Mouse (Mus musculus) MEL (cell line): ENCODE measurements around the gene Dgka. TPM values are rescaled to one million over a fixed set of nuclear protein-coding genes. Genes with fewer than 3 reads are reported as not detected.

Source experiments
- DNase-seq: peaks from one replicate; pipeline ENCODE4 v3.0.0; 2011; ENCODE audit warnings: low read depth, low spot score
- H3K27ac ChIP-seq: 2 replicates; pipeline ENCODE4 v1.5.1; 2012; ENCODE audit warnings: low read depth, mild to moderate bottlenecking, control low read depth, low read length, moderate library complexity; ENCODE audit not compliant: control insufficient read depth
- H3K27me3 ChIP-seq, 2 experiments: fragments of 150-350 bp in 1 of 2; sonication (generic) in 1 of 2; 2 replicates each; pipeline ENCODE4 v1.6.1; 2012; ENCODE audit warnings: low read length in 2 of 2, mild to moderate bottlenecking in 2 of 2, improper control_type of control experiment in 1 of 2, moderate library complexity in 1 of 2; ENCODE audit not compliant: insufficient read depth in 2 of 2, control insufficient read depth in 1 of 2
- H3K36me3 ChIP-seq, 2 experiments: 2 replicates each; pipeline ENCODE4 v1.6.1; 2012 to 2014; ENCODE audit warnings: low read length in 2 of 2, improper control_type of control experiment in 1 of 2, inconsistent platforms in 1 of 2, mild to moderate bottlenecking in 1 of 2; ENCODE audit not compliant: insufficient read depth in 2 of 2, control insufficient read depth in 1 of 2
- H3K4me1 ChIP-seq, 2 experiments: fragments of 150-350 bp in 1 of 2; sonication (generic) in 1 of 2; 2 replicates each; pipeline ENCODE4 v1.6.1; 2012; ENCODE audit warnings: low read length in 2 of 2, improper control_type of control experiment in 1 of 2, mild to moderate bottlenecking in 1 of 2; ENCODE audit not compliant: insufficient read depth in 2 of 2, control insufficient read depth in 1 of 2
- H3K4me3 ChIP-seq, 2 experiments: fragments of 150-350 bp in 1 of 2; sonication (generic) in 1 of 2; 2 replicates each; pipeline ENCODE4 v1.5.1; 2012; ENCODE audit warnings: low read depth in 2 of 2, low read length in 2 of 2, mild to moderate bottlenecking in 2 of 2, moderate library complexity in 2 of 2, control low read depth in 1 of 2, improper control_type of control experiment in 1 of 2; ENCODE audit not compliant: control insufficient read depth in 1 of 2, insufficient read depth in 1 of 2
- H3K79me2 ChIP-seq: 2 replicates; pipeline ENCODE4 v1.6.1; 2012; ENCODE audit warnings: mild to moderate bottlenecking, low read length, moderate library complexity; ENCODE audit not compliant: control insufficient read depth, poor library complexity, insufficient read depth
- H3K9ac ChIP-seq: 2 replicates; pipeline ENCODE4 v1.6.1; 2012; ENCODE audit warnings: low read depth, mild to moderate bottlenecking, control low read depth, low read length, moderate library complexity; ENCODE audit not compliant: control insufficient read depth, poor library complexity, severe bottlenecking
- H3K9me3 ChIP-seq: fragments of 150-350 bp; sonication (generic); replicated peaks from 2 replicates; pipeline ENCODE4 v1.6.1; 2012; ENCODE audit warnings: mild to moderate bottlenecking, low read length, improper control_type of control experiment, moderate library complexity; ENCODE audit not compliant: insufficient read depth
- BHLHE40 ChIP-seq: IDR thresholded peaks from 2 replicates; pipeline ENCODE4 v1.6.1; 2012; ENCODE audit warnings: low read depth, mild to moderate bottlenecking, inconsistent platforms, low read length, improper control_type of control experiment, borderline replicate concordance
- CHD1 ChIP-seq: IDR thresholded peaks from 2 replicates; pipeline ENCODE4 v1.6.1; 2012; ENCODE audit warnings: low read depth, mild to moderate bottlenecking, inconsistent platforms, low read length, improper control_type of control experiment
- CHD2 ChIP-seq: IDR thresholded peaks from 2 replicates; pipeline ENCODE4 v1.6.1; 2011; ENCODE audit warnings: low read length, improper control_type of control experiment
- CTCF ChIP-seq, 3 experiments: IDR thresholded peaks in 2 of 3; conservative IDR thresholded peaks in 1 of 3; 2 replicates each; pipeline ENCODE4 v1.5.1; 2011 to 2012; ENCODE audit warnings: low read length in 3 of 3, low read depth in 2 of 3, mild to moderate bottlenecking in 2 of 3, improper control_type of control experiment in 1 of 3, inconsistent platforms in 1 of 3, mixed read lengths in 1 of 3, moderate library complexity in 1 of 3; ENCODE audit not compliant: control insufficient read depth in 1 of 3, insufficient read depth in 1 of 3, poor library complexity in 1 of 3, severe bottlenecking in 1 of 3
- E2F4 ChIP-seq: IDR thresholded peaks from 2 replicates; pipeline ENCODE4 v1.6.1; 2011; ENCODE audit warnings: low read depth, low read length, improper control_type of control experiment, borderline replicate concordance
- GABPA ChIP-seq: IDR thresholded peaks from 2 replicates; pipeline ENCODE4 v1.6.1; 2012; ENCODE audit warnings: low read depth, mild to moderate bottlenecking, inconsistent platforms, low read length, improper control_type of control experiment, moderate library complexity
- HCFC1 ChIP-seq: IDR thresholded peaks from 2 replicates; pipeline ENCODE4 v1.6.1; 2012; ENCODE audit warnings: low read depth, mild to moderate bottlenecking, inconsistent platforms, low read length, improper control_type of control experiment, moderate library complexity
- MAX ChIP-seq: IDR thresholded peaks from 2 replicates; pipeline ENCODE4 v1.6.1; 2011; ENCODE audit warnings: low read length, improper control_type of control experiment
- MXI1 ChIP-seq: IDR thresholded peaks from 2 replicates; pipeline ENCODE4 v1.6.1; 2011; ENCODE audit warnings: mild to moderate bottlenecking, low read depth, low read length, improper control_type of control experiment
- MYB ChIP-seq: IDR thresholded peaks from 2 replicates; pipeline ENCODE4 v1.6.1; 2011; ENCODE audit warnings: mild to moderate bottlenecking, low read depth, low read length, improper control_type of control experiment
- NELFE ChIP-seq: IDR thresholded peaks from 2 replicates; pipeline ENCODE4 v1.6.1; 2011; ENCODE audit warnings: low read depth, low read length, improper control_type of control experiment
- NRF1 ChIP-seq: IDR thresholded peaks from 2 replicates; pipeline ENCODE4 v1.6.1; 2014; ENCODE audit warnings: low read depth, mild to moderate bottlenecking, inconsistent platforms, low read length, improper control_type of control experiment, moderate library complexity; ENCODE audit not compliant: poor library complexity, insufficient read depth, severe bottlenecking
- POLR2AphosphoS5 ChIP-seq: IDR thresholded peaks from 2 replicates; pipeline ENCODE4 v1.6.1; 2012; ENCODE audit warnings: low read depth, borderline replicate concordance, mild to moderate bottlenecking, inconsistent platforms, low read length, moderate library complexity, mixed read lengths
- RAD21 ChIP-seq: IDR thresholded peaks from 2 replicates; pipeline ENCODE4 v1.6.1; 2011; ENCODE audit warnings: mild to moderate bottlenecking, low read depth, low read length, improper control_type of control experiment
- SIN3A ChIP-seq: IDR thresholded peaks from 2 replicates; pipeline ENCODE4 v1.6.1; 2012; ENCODE audit warnings: low read length, improper control_type of control experiment, inconsistent platforms
- SMC3 ChIP-seq: IDR thresholded peaks from 2 replicates; pipeline ENCODE4 v1.6.1; 2011; ENCODE audit warnings: low read depth, low read length, improper control_type of control experiment
- TBP ChIP-seq: IDR thresholded peaks from 2 replicates; pipeline ENCODE4 v1.8.0; 2011; ENCODE audit warnings: low read depth, low read length, improper control_type of control experiment
- UBTF ChIP-seq: IDR thresholded peaks from 2 replicates; pipeline ENCODE4 v1.6.1; 2012; ENCODE audit warnings: low read depth, mild to moderate bottlenecking, inconsistent platforms, low read length, improper control_type of control experiment, moderate library complexity, borderline replicate concordance; ENCODE audit not compliant: insufficient read depth
- USF1 ChIP-seq: IDR thresholded peaks from 2 replicates; pipeline ENCODE4 v1.6.1; 2014; ENCODE audit warnings: low read depth, mild to moderate bottlenecking, inconsistent platforms, low read length, improper control_type of control experiment, moderate library complexity
- USF2 ChIP-seq, 2 experiments: IDR thresholded peaks; 2 replicates each; pipeline ENCODE4 v1.6.1; 2011 to 2012; ENCODE audit warnings: improper control_type of control experiment in 2 of 2, low read length in 2 of 2, borderline replicate concordance in 1 of 2, inconsistent platforms in 1 of 2, low read depth in 1 of 2, mild to moderate bottlenecking in 1 of 2; ENCODE audit not compliant: insufficient read depth in 1 of 2
- ZC3H11A ChIP-seq: IDR thresholded peaks from 2 replicates; pipeline ENCODE4 v1.6.1; 2012; ENCODE audit warnings: low read depth, mild to moderate bottlenecking, inconsistent platforms, low read length, improper control_type of control experiment
- ZMIZ1 ChIP-seq: IDR thresholded peaks from 2 replicates; pipeline ENCODE4 v1.6.1; 2012; ENCODE audit warnings: low read depth, mild to moderate bottlenecking, inconsistent platforms, low read length, improper control_type of control experiment, moderate library complexity
- ZNF384 ChIP-seq: IDR thresholded peaks from 2 replicates; pipeline ENCODE4 v1.6.1; 2012; ENCODE audit warnings: low read depth, mild to moderate bottlenecking, inconsistent platforms, low read length, improper control_type of control experiment
- polyA plus RNA-seq, 2 experiments: library from polyadenylated mRNA; stranded (reverse) in 1 of 2; unstranded in 1 of 2; fragments of >175 nt in 1 of 2; fragments of >200 nt in 1 of 2; gene quantifications; 2 replicates each; pipeline versions ENCODE4 v1.2.1 to v1.2.4; 2012; ENCODE audit warnings: low replicate concordance in 2 of 2, low read depth in 1 of 2; ENCODE audit not compliant: insufficient read length in 2 of 2, insufficient read depth in 1 of 2, missing spikeins in 1 of 2
- total RNA-seq: library from RNA; depleted of rRNA; stranded (reverse); fragments of 300-350 nt; gene quantifications from 2 replicates; pipeline ENCODE4 v1.2.3, GENCODE M21; 2012

The Dgka gene
- total and polyA plus RNA-seq, 3 experiments, result 0.69 to 3.5 TPM; not detected in 1

- TF ChIP-seq UBTF (peak; percentile 88; the same call in 1 of the 2 replicates), USF1 (peak; percentile 62; the same call in 1 of the 2 replicates), POLR2AphosphoS5 (no peak), TBP (peak; percentile 68), MYB (no peak)
- TF ChIP-seq, all 39 proteins: peak for 18
Observed at GRCm38 (mm10) chr10:128695992-128696807, 48.5 kb downstream of the Dgka start, which contains the start of gene Rab5b (continued).

- Histone ChIP-seq H3K9ac (peak overlapping the region; percentile 73), H3K4me3 (peak overlapping the region; percentile 83 to 89), H3K27me3 (no peaks in the 10 kb centered on the region), H3K4me1 (peaks cover 0 to 4% of the 10 kb centered on the region in 2 experiments; a peak in 2 of 4 replicates), H3K36me3 (peaks cover 0 to 9% of the 10 kb centered on the region in 2 experiments; a peak in 3 of 4 replicates), H3K9me3 (no peaks in the 10 kb centered on the region), H3K27ac (peak overlapping the region; percentile 35), H3K79me2 (peaks cover 4% of the 10 kb centered on the region; the same call in 1 of the 2 replicates)
- DNase-seq, result peak; percentile 76
- TF ChIP-seq SIN3A (peak; percentile 36; the same call in 1 of the 2 replicates), ZC3H11A (no peak), CHD2 (no peak), MXI1 (0 out of 2 replicates have a peak, but pooled peaks have one; percentile 7)
Observed at GRCm38 (mm10) chr10:128695411-128695991, 49.2 kb downstream of the Dgka start.

- DNase-seq, result peak; percentile 80
- Histone ChIP-seq H3K27me3 (no peaks in the 10 kb centered on the region), H3K4me1 (peaks cover 0 to 2% of the 10 kb centered on the region in 2 experiments; a peak in 1 of 4 replicates), H3K4me3 (peak overlapping the region; percentile 67 to 86), H3K27ac (no peak overlapping the region; the same call in 1 of the 2 replicates), H3K79me2 (no peaks in the 10 kb centered on the region), H3K9ac (peak overlapping the region; percentile 53), H3K36me3 (no peaks in the 10 kb centered on the region; a peak in 1 of 4 replicates), H3K9me3 (no peaks in the 10 kb centered on the region)
- TF ChIP-seq HCFC1 (peak; percentile 58; the same call in 1 of the 2 replicates), RAD21 (peak; percentile 97), ZMIZ1 (no peak), NELFE (no peak), ZC3H11A (peak; percentile 80), ZNF384 (peak; percentile 73), CTCF (IDR thresholded peaks at IDR 0.05 in 2 of 3, conservative IDR thresholded peaks at IDR 0.05 in 1 of 3; ENCODE audit: control insufficient read depth in 1 of 3, insufficient read depth in 1 of 3, low read depth in 2 of 3, low read length in 3 of 3, poor library complexity in 1 of 3, severe bottlenecking in 1 of 3) (peak; percentile 50 to 94 (median 52)), SMC3 (peak; percentile 81), E2F4 (no peak), MAX (no peak; the same call in 1 of the 2 replicates), CHD1 (no peak), NRF1 (no peak), GABPA (no peak), BHLHE40 (no peak), SIN3A (peak; percentile 85), MXI1 (peak; percentile 46; the same call in 1 of the 2 replicates), TBP (no peak), POLR2AphosphoS5 (no peak), MYB (no peak), USF2 (IDR thresholded peaks at IDR 0.05; ENCODE audit: borderline replicate concordance in 1 of 2, insufficient read depth in 1 of 2, low read depth in 1 of 2, low read length in 2 of 2) (no peak)
Observed at GRCm38 (mm10) chr10:128674469-128675008, 70.1 kb downstream of the Dgka start.
